Mouse (Mus musculus) CH12F3 (cell line): ENCODE measurements around the gene Idi1.
"Not testable (repeated sequence)": the region's sequence is repeated elsewhere in the genome, so short reads cannot be mapped to it uniquely, and the experiment has no call there.

Experiments
- in situ Hi-C: fragments of 300-500 bp; cut with MboI; formaldehyde crosslinking; loops from 2 replicates; pipeline ENCODE4 v1.14.3; 2020; ENCODE audit warnings: low sequenced_read_pairs

Idi1 gene

DNA sequence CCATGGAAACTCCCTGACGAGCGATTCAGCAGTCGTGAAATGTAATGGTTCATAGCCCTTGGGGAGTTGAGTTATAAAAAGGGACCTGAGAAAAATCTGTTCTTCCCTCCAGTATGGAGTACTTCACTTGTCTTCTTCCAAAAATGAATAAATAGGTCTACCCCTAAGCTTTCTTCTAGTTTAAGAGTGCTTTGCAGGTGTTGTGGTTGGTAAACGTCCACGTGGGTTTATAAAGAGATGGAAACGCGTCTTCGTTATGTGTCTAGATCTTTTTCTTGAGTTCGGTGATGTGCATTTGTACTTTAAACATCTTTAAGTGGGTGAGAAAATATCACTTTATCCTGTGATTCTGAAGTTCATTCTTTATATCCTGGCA lies 872 bp downstream of the Idi1 start:
- in situ Hi-C loops, result no loop called here

DNA sequence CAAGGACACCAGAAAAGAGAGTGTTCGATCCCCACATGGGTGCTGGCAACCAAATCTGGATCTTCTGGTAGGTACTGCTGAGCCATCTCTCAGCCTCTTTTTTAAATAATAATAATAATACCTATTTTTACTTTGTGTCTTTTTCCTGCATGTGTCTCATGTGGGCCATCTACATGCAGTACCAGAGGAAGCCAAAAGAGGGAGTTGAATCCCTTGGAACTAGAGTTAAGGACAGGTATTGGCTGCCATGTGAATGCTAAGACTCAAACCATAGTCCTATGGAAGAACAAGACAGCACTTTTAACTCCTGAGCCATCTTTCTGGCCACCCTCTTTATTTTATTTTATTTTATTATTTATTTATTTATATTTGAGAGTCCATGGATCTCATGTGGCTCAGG lies 3.3 kb downstream of the Idi1 start:
- in situ Hi-C loops, result no loop called here

DNA sequence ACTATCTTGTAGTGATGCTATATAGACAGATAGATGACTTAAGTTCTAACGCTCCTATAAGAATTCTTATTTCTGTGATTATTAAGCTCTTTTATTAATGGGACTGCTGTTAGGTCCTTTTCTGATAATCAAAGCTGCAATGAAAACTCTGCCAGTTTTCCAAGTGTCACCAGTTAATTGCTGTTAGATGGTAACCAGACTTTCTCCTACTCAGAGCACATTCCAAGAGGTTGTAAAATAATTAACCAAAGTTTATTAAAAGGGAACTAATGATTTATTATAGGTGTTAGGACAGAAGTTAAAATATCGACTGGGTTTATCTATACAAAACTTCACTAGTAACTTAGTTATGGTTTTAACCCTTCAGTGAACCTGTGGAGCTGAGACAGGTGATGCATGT lies 20.7 kb downstream of the Idi1 start:
- in situ Hi-C loops, result not testable (repeated sequence)

DNA sequence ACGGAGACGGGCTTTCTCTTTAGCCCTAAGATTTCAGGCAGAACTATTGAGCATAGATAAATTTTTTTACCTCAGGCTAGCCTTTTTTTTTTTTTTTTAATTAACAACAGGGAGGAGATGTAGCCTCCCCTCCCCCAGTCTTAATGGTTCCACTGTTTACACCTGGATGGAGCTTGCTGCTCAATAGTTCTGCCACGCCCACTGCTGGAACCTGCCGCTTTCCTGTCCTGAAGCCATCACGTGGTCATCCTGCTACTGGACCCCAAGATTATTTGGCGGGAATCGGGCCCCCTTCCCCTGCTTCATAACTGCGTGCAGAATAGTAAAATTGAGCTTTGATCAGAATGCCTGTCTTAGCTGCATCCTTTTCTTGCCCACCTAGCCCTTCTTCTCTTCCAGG lies 28.6 kb downstream of the Idi1 start:
- in situ Hi-C loops, result not testable (repeated sequence)

DNA sequence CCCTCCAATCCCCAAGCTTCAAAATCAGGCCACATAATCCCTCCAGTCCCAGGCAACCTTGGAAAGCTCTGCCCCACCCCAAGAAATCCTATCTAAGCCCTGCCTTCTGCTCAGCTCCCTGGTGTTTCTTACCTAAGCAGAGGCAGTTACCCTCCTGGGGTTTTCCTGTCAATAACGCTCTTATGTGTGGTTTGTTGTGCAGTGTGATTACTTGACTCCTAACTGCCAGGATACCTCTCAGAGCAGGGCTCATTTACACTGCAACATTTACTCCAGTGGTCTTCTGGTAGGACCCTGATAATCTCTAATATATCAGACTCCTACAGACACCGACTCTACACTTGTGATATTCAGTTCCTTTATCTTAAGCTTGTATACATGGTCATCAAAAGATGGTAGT lies 48.2 kb downstream of the Idi1 start:
- in situ Hi-C loops, result no loop called here

DNA sequence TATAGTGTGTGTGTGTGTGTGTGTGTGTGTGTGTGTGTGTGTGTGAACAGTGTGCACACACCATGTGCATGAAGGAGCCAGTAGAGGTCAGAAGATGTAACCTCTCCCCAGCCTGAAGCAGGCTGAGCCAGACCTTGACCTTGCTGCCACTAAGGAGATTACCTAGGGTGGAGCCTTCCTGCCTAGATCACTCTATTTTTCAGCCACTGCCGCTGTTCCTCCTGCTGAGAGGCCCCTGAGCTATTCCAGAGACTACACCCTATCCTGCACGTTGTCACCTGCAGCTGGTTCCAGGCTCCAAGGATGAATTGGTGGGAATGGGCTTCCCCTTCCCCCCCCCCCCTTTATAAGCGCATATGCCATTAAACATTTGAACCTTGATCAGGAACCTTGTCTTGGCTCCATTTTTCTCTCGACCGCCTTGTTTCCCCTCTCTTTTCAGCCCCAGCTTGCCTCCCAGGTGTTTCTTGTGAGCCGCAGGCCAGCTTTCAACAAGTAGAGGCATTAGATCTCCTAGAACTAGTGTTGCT lies 52.4 kb downstream of the Idi1 start:
- in situ Hi-C loops, result not testable (repeated sequence)

DNA sequence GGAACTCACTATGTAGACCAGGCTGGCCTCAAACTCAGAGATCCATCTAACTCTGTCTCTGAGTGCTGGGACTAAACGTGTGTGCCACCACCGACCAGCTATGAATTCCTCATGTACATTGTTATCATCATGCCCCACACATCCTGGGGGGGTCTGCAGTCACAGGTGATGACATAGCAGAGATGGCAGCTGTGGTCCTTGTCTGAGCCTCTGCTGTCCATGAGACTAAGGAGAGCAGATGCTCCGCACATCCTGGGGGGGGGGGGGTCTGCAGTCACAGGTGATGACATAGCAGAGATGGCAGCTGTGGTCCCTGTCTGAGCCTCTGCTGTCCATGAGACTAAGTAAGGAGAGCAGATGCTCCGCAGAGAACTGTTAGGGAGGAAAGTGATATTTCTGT lies 55.8 kb downstream of the Idi1 start:
- in situ Hi-C loops, result not testable (repeated sequence)

DNA sequence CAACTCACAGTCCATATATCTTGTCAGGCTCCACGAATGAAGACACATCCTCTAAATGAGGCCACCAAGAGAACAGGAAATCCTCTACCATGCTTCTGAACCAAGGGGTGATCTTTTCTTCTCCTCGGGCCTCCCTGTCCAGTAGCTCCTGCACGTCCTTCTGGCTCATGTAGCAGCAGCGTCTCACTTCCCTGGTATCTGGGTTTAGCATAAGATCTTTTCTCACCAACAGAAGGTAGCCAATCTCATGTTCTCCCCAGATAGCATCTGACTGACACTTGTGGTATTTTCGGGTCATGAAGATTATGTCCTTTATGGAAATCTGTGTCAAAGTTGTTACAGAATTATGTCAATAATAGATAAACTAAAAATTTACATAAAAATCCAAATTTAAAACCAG lies 56.4 kb downstream of the Idi1 start:
- in situ Hi-C loops, result not testable (repeated sequence)
